Mouse (Mus musculus) heart, adult 11 months (tissue): ENCODE results near the gene Gng10.

ENCODE experiments used
- DNase-seq: peaks from one replicate; pipeline ENCODE4 v3.0.0; 2022

The Gng10 gene

DNA sequence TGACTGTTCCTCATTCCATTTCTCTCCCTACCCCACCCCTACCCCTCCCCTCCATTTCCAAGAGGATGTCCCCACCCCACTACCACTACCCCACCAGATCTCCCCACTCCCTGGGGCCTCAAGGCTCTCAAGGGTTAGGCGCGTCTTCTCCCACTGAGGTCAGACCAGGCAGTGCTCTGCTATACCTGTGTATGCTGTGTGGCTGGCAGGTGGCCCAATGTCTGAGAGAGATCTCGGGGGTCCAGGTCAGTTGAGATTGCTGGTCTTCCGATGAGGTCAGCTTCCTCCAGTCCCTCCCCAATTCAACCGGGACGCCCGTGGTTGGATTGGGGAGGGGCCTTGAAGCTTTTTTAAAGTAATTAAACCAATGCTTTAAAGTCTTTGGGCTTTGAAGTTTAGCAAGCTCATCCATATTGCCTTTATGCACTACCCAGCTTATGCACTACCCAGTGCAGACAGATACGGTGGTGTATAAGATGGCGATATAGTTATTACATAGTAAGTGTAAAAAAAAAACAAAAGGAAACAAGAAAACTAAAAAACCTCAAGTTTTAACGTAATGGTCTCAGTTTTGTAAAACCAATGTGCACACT, 467 bp upstream of the Gng10 start:
- DNase-seq = peak; percentile 89

DNA sequence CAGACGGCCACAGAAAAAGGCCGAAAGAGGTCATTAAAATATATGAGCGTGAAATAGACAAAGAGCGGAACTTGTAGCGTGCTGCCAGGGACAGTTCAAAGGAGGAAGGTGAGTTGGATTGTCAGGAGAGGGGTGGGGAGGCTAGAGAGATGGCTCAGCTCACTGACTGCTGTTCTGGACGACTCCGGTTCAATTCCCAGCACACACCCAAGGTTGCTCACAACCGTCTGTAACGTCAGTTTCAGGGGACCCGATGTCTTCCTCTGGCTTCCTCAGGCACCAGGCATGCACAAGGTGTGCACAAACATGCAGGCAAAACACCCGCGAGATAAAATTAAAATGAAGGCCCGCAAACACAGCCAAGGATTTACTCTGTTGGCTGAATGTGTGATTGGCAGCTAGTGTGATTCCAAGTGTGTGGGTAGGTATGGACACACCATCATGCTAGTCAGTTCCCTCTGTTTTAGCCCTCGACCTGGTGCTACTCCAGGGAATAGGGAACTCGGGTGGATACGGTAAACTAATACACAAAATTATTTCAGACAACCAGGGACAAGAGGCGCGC, 980 bp downstream of the Gng10 start:
- peak; percentile 92 for DNase-seq

- peak; percentile 95 for DNase-seq
Observed at GRCm38 (mm10) chr4:59036490-59037127, 1.7 kb downstream of the Gng10 start.

DNA sequence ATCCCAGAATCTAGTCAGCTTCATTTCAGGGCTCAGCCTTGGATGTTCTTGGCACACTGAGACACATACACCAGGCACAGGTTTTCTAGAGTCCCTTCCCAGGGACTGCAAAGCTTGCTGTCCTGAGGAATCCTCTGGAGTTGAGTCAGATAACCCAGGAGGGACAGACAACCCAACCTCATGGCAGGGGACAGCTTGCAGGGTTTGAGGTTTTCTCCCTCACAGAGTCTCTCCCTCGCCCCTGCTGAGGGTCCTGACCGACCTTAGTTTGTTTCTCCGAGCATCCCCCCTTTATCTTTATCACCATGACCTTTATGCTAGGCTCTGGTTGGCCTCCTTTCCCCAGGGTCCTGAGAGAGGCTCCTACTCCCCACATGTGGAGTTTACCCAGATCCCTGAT, 2.6 kb downstream of the Gng10 start:
- peak; percentile 84 for DNase-seq

- peak; percentile 80 for DNase-seq
Observed at GRCm38 (mm10) chr4:59040397-59041287, 5.8 kb downstream of the Gng10 start.

DNA sequence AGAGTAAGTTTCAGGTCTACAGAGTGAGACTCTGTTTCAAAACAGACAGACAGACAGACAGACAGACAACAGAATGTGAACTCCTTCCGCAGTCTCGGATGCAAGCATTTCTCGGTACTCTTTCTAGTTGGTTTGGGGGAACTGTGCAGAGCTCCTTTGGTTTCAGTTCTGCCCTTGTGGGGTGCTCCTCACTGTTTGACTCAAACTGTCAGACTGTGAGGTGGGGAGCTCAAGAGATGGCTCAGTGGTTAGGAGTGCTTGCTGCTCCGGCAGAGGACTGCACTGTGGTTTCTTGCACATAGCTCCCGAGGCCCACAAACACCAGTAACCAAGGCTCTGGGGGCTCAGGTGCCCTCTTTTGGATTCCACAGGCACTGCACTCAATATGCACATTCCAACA, 8.2 kb downstream of the Gng10 start:
- DNase-seq = peak; percentile 87

- DNase-seq = peak; percentile 63
Observed at GRCm38 (mm10) chr4:59043891-59044290, 9.0 kb downstream of the Gng10 start.

DNA sequence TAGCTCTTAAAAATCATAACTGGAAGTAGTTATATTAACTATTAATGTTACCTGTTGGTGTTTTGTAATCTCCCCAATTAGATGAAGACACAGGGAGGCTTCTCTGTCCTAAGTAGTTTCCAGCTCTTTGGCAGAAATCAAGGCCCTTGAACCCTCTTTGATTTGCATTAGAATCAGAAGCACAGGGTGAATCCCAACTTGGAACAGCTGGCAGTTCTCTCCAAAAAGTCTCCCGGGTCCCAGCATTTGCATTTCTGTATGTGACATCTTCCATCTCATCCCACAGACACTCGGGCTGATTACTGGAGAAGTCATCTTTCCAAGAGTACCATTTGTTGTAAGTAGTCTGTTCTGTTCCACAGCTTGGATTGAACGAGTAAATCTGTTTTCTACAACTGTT, 12.3 kb downstream of the Gng10 start:
- DNase-seq = no peak

GRCm38 (mm10) chr4:59051081-59051480, 16.2 kb downstream of the Gng10 start:
- DNase-seq = peak; percentile 71

DNA sequence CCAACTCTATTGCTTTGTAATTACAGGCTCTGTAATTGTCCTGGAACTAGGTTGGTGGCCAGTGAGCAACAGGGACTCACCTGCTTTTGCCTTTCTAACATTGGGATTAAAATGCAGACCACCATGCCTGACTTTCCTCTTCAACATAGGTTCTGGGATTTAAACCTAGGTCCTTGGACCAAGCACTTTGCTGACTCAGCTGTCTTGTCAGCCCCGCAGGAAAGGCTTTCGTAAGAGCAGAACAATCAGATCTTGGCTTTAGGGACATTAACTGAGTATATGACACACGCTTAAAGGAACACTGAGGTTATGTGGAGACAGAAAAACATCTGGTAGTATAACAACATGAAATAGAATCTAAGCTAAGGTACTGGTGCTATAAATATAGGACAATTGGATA, 23.0 kb downstream of the Gng10 start:
- peak; percentile 57 for DNase-seq

DNA sequence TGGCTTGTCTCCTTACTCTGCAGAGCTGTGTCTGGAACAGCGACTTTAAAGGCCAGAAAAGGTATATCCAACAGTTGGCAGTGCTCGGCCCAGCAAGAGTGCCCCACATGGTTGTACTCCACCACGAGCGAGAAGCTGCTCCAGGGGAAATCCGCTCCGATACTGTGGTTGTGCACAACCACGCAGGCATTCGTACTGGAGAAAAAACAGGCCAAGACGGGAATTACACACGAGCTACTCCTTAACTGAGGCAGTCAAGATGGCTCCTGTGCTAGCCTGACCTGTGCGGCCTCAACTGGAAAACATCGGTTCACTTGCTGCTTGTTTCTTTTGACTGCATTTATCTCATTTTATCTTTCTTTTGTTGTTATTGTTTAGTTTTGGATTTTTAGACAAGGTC, 27.6 kb downstream of the Gng10 start:
- DNase-seq = peak; percentile 51

GRCm38 (mm10) chr4:59069276-59069675, 34.4 kb downstream of the Gng10 start:
- DNase-seq = no peak

DNA sequence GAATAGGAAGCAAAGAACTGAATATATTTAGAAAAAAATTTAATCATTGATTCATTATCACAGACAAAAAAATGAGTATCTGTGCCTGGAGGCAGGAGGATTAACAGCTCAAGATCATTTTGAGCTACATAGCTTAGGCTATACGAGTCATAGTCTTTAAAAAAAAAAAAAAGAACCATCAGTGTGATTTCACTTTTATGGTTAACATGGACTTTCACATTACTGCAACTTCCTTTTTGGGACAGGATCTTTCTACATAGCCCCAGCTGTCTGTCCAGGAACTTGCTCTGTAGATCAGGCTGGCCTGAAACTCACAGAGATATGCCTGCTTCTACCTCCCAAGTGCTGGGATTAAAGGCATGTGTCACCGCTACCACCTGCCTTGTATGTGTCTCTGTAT, 48.5 kb downstream of the Gng10 start:
- no peak for DNase-seq

DNA sequence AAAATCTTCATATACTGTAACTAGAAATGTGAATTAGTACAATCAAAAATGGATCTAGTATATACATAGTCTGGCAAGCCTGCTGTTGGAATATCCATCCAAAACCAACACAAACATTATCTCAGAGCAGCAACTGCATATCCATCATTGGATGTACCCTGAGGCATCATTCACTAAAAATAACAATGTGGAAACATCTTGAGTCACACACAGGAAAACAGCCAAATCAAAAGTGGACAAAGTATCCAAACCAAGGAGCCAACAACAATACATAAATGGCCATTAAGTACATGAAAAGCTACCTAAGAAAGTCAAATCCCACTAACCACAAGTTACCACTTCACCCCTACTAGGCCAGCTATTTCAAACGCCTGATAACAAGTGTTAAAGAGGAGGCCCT, 54.5 kb downstream of the Gng10 start:
- DNase-seq = no peak
